Mouse (Mus musculus) cerebellum, postnatal 4 days (tissue): ENCODE data around the gene Pcbp1.
A peak's percentile ranks its signal among the peaks of the same experiment; 100 is the strongest.
"Not testable (repeated sequence)": the region's sequence is repeated elsewhere in the genome, so short reads cannot be mapped to it uniquely, and the experiment has no call there.

Experiments
- DNase-seq, 2 experiments: peaks; one replicate each; pipeline ENCODE4 v3.0.0; 2022; ENCODE audit warnings: low spot score in 2 of 2, mixed read lengths in 1 of 2

Gene Pcbp1

DNA sequence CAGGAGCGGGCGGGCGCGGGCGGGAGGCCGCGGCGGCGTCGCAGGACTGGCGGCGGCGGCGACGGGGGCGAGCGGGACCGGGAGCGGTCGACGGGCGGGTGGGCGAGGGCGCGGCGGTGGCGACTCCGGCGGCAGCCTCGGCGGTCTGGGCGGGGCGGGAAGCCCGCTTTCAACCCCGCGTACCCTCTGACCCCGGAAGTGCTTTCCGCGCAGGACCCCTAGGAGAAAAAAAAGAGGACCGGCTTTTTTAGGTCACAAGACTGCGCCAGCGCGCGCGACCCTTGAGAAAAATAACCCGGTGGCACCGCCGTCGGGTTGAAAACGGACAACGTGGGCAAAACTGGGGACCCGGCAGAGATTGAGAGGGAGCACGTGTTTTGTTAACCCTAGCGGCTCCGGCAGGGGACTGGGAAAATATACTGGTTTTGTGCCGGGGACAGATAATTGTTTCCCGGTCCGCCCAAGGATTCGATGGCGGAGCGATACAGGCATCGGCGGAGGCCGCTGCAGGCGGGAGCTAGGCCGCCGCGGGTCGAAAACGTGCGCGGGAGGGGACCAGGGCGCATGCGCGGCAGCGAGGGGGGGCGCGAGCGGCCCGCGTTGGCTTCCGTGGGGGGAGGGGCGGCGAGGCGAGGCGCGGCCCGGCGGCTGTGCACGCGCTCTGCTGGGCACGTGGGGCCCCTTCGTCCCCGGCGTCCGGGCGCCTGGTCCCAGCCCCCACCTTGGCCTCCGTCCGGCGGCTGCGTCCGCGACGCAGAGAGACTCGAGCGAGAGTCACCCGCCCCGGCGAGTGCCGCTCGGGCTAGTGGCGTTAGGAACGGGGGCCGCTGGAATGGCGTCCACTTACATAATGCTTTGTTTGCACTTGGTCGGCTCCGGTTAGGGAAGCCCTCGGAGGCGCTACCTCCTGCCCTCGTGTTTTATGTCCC lies at the start of gene Pcbp1:
Gene Pcbp1, minus strand, starts transcription at position 290 of the 929 bp plus-strand sequence.
- DNase-seq, result peak; percentile 99 to 100

DNA sequence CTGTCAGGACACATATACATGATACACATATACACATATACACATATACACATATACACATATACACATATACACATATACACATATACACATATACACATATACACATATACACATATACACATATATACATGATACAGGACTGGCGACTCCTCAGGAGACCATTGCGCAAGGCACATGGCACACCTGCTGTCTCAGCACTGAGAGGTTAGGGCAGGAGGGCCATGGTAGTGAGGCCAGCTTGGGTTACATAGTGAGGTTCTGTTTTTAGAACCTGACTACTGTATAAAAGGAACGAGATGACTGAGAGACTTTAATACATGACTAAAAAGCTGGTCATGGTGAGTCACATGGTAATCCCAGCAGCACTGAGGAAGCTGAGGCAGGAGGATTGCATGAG lies 48.4 kb upstream of the Pcbp1 start:
- DNase-seq, result no peak

DNA sequence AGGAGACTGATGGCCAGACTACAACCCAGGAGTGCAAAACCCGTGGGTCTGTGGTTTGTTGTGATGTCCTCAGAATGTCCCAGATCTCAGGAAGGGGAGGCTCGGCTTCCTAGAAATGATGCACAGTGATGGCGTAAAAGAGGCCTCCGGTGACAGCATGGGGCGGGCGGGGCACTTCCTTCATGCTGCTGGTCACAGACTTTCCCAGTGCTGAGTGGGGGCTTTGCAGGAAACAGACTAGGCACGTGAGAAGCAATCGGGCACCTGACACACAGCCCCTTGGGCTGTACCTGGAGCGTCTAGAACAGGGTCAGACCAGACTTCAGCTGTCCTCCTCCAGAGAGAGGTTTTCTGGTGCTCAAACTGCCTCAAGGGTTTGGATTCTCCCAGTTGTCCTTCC lies 44.7 kb upstream of the Pcbp1 start:
- no peak for DNase-seq

DNA sequence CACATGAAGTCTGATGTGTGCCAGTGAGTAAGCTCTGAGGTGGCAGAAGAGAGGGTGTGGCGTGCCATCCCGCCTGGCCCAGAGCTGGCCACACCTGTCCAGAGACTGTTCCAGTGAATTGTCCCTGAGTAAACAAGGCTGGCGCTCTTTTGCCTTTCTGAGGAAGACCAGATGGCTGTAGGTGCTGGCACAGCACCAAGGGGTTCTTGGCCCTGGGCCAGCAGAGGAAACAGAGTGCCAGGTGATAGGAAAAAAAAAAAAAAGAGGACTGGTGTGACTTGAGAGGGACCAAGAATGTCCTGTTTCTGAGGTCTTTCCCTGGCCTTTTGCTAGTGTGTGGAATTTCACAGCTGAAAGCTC lies 43.3 kb upstream of the Pcbp1 start:
- DNase-seq, result peak; percentile 48 to 85

DNA sequence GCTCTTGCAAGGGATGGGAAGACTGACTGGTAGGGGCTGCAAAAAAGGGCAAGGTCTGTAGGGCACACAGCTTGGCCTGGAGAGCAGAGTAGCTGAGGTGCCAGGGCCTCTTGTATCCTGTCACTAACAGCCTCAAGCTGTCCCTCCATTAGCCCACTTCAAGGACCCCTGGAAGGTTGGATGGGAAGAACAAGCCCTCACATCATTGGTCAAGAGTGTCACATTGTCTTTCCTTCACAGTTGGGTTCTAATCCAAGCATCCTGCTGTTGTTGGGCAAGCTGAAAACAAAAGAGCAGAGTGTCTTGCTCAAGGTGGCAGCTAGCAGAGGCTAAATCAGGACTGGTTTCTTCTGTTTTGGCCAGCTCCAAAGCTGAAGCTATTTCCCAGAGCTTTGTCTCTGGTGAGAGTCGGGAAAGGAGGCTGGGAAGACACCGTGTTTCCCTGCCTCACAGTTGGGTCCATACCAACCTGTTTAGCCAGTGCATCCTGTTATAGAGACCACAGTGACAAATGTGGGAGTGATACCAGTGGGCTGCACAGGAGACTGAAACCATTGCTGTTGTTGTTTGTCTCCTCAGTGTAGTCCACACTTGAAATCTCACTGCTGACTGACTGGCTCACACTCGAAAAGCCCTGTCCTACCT lies 42.8 kb upstream of the Pcbp1 start:
- no peak for DNase-seq

DNA sequence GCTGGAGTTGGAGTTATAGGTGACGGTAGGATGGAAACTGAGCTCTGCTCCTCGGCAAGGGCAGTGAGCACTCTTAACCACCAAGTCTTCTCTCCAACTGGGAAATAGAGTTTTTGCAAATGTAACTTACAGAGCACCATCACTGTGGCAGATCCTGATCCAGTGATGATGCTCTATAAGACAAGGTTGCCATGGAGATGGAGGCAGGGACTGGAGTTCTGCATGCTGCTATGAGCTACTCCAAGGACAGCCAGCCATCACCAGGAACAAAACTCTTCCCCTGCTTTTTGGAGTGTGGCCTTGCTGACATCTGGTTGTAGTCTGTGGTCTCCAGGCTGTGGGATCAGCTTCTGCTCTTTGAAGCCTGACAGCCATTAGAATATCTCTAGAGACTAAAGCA lies 39.7 kb upstream of the Pcbp1 start:
- no peak for DNase-seq

DNA sequence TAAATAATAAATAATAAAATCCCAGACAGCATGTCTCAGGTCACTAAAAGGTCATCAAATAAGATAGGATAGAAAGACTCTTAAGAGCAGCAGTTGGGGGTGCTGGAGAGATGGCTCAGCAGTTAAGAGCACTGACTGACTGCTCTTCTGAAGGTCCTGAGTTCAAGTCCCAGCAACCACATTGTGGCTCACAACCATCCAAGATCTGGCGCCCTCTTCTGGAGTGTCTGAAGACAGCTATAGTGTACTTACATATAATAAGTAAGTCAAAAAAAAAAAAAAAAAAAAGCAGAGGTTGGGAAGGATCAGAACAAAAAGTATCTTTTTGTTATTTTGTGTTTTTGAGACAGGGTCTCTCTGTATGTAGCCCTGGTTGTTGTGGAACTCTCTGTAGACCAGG lies 31.1 kb upstream of the Pcbp1 start:
- not testable (repeated sequence) for DNase-seq

DNA sequence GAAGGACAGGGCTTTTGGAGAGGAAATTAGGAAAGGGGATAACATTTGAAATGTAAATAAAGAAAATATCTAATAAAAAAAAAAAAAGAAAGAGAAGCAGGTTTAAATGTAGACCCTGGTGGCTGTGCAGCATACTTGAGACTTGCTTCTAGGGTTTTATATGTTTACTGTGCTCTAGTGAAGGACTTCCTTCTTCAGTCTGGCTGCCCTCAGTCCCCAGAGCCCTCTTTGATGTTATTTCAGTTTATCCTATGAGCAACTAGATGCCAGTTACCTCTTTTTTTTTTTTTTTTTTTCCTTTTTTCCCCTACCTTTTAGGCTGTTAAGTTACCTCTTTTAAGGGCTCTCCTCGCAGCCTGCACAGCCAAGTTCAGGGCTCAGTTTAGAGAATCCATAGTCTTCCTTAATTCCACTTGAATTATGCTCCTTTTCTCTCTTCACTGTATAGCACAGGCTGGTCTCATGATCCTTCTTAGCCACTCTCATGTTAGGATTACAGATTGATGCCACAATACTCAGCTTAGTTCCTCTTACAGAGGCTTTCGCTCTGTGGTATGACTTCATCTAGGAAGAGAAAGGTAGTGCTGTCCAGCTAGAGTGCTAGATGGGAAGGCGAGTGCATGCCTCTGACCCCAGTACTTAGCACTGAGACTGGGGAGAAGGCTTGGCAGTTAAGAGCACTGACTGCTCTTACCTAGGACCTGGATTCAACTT lies 30.4 kb upstream of the Pcbp1 start:
- no peak for DNase-seq

DNA sequence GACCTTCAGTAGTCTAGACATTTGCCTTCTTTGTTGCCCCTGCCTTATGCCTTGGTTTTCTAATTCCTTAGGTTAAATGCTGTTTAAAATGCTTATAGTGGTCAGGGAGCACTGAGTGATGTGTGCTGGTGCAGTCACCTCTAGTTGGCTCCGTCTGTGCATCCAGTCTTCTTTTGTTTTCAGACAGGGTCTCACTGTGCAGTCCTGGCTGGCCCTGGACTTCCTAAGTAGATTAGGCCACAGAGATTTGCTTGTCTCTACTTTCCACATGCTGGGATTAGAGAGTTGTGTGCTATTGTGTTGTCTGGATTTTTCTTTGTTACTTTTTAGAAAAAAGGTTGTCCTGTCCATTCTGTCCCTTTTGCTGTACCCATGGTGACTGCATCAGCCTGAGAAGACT lies 24.5 kb upstream of the Pcbp1 start:
- no peak for DNase-seq

DNA sequence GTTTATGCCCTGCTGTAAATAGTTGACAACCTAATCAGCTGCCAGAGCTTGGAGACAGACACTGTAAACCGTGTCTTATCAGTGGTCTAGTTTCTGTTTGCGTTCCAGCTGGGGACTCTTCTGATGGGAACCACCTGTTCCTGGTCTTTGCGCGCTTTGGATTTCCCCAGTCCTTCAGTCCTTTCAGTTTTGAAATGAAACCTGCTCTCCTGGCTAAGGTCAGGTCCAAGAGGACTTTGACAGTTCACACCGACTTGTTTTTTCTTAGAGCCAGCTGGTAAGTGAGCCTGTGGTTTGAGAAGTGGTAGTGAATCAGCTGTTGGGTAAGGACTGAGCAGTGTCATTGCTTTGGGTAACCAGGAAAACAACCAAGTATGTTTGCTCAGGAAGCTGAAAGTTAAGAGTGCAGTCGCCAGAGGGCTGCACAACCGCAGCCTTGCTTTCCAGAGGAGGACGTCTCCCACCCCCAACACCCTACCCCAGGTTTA lies 21.8 kb upstream of the Pcbp1 start:
- DNase-seq, result no peak

DNA sequence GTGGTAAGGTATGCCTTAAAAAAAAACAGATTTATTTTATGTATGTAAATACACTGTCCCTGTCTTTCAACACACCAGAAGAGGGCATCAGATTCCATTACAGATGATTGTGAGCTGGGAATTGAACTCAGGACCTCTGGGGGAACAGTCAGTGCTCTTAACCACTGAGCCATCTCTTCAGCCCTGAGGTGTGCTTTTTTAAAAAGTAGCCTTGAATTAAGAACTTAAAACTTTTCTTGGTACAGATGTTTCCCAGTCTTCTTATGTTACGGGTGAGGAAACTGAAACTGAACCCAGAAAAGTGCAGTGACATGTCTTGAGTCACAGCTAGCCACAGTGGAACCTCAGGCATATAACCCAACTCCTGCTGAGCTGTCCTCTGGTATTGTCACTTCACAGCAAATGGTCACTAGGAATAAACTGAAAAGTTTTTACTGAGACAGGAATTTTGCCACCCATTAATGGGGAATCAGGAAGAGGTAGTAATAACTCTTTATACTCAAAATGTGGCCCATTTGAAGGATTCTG lies 21.2 kb upstream of the Pcbp1 start:
- no peak for DNase-seq

DNA sequence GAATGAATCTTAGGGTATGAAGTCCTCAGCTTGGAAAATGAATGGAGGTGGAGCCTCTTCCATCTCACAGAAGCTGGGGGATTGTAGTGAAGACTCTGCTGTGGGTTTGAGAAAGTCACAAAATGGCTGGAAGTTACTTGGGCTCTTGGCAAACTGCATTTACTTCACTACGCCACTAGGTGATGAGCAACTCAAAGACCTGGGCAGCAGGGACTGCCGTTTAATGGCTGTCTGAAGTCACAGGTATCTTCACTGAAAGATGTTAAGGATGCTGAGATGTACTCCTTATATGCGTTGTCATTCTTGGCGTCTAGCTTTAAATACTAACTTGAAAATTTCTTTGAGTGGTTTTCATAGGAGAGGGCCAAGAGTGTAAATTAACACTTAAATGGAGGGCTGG lies 19.1 kb upstream of the Pcbp1 start:
- DNase-seq, result peak in 1 of 2 experiments; percentile 6

DNA sequence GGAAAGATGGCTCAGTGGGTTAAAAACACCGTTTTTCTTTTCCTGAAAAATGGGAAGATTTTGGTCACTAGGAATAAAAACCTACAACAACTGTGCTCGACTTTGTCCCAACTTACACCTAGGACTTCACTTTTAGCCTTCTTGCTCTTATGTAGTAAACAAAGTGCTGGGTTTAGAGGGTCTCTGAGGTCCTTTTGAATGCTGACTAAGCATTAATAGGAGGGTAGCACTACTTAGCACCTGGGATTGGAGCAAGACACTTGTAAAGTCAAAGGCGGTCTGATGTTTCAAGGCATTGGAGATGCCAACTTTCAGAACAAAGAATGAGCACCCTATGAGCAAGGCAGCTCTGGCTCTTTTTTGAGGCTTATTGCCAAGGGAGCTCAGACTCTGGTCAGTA lies 17.7 kb upstream of the Pcbp1 start:
- DNase-seq, result no peak

DNA sequence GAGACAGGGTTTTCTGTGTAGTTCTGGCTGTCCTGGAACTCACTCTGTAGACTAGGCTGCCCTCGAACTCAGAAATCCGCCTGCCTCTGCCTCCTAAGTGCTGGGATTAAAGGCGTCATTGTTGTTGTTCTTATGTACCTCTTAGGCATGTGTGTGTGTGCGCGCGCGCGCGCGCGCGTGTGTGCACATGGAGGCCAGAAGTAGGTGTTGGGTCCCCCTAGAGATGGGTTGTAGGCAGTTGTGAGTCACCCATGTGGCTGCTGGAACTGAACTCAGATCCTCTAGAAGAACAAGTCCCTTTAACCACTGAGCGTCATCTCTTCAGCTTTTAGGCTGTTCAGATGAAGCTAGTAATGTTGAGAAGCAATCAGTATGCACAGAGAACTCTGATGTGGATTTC lies 16.9 kb upstream of the Pcbp1 start:
- DNase-seq, result no peak

DNA sequence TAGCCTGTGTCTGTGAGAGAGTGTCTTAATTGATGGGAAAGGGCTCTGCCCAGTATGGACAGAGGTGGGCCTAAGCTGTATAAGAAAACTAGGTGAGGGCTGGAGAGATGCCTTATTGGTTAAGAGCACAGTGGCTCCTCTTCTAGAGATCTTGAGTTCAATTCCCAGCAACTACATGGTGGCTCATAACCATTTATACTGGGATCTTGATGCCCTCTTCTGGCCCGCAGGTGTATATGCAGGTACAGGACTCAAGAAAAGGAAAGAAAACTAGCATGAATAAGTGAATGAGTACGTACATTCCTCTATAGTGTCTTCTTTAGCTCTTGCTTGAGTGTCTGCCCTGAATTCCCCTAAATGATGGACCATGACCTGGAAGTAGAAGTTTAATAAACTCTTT lies 15.5 kb upstream of the Pcbp1 start:
- no peak for DNase-seq

DNA sequence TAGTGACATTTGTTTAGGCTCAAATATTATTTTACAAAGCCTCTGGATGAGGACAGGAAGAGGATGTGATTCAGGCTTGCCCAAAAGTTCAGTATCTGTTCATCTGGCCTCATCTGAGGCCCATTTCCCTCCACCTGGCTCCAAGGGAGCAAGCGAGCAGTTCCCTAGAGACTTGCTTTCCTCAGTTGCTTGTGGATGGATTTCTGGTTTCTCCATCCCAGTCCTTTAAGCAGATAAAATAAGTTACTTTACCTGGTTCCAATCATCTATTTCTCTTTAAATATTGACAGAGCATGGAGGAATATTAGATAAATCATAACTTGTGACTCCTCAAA lies 2.3 kb upstream of the Pcbp1 start:
- DNase-seq, result no peak

DNA sequence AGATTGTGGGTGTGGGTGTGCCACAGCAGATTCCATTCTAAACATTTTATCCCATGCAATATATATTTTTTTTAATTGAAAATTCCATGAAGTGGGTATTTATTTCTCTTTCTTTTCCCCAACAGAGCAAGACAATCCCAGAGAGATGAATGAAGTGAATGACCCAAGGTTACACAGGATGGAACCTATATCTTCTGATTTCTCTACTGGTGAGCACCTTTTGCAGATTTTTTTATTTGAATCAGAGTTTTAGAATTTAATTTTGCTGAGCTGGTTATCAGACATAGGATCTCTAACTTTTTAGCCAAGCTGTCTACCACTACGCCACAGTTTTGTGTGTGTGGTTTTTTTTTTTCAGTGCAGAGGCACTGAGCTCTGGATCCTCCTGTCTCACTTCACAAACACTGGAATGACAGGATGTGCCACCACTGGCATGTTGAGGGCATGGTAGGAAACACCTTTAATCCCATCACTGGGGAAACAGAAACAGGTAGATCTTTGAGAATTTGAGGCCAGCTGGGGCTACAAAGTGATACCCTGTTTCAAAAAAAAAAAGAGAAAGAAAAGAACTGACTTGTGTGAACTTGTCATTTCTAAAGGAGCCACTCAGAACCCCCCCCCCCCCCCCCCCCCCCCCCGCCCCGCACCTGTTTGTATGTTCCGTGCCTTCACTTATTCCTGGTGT lies 1.8 kb upstream of the Pcbp1 start:
- no peak for DNase-seq

DNA sequence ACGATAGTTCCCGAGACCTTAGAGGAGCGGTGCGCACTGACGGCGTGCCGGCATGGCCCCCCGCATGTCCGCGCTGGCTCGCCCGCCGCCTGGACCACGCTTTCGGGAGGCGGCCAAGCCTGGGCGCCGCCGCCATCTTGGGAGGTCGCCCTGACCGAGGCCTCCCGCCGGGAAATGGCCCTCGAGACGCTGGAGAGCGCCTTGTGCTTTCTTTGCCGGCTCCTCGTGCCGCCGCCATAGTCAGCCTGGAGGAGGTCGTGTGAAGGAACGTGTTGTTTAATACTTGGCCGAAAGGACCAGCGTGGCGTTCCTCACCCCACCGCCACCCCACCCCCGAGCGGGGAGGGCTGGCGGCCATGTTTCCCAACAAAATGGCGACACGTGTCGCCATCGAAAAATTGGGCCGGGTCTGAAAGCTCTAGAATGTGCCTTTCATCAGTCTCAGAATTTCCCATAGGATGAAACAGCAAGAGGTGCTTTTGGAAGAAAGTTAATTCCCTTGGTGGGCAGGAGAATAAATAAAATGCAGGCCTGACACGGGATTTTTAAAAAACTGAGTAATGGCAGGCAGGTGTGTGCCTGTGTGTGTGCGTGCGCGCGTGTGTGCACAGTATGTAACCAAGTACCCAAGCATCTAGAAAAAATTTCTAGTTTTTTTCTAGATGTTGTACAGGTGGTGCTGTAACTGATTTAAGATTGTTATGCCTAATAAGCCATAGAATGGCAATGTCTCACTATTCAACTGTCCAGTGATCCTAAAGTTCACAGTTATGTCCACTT lies 1.0 kb upstream of the Pcbp1 start:
- peak; percentile 55 to 87 for DNase-seq

DNA sequence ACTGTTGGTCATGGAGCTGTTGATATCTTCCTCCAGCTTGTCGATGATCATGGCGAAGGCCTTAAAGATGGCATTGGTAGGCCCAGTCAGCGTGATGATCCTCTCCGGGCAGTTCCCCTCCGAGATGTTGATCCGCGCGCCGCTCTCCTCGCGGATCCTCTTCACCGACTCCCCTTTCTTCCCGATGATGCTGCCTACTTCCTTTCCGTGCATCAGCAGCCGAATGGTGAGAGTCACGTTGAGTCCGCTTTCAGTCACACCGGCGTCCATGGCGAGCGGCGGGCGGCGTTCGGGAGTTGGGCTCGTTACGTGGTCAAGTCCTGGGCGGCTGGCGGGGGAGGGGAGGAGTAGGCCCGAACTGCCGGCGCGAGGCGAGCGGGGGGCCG lies 482 bp downstream of the Pcbp1 start:
- DNase-seq, result no peak

DNA sequence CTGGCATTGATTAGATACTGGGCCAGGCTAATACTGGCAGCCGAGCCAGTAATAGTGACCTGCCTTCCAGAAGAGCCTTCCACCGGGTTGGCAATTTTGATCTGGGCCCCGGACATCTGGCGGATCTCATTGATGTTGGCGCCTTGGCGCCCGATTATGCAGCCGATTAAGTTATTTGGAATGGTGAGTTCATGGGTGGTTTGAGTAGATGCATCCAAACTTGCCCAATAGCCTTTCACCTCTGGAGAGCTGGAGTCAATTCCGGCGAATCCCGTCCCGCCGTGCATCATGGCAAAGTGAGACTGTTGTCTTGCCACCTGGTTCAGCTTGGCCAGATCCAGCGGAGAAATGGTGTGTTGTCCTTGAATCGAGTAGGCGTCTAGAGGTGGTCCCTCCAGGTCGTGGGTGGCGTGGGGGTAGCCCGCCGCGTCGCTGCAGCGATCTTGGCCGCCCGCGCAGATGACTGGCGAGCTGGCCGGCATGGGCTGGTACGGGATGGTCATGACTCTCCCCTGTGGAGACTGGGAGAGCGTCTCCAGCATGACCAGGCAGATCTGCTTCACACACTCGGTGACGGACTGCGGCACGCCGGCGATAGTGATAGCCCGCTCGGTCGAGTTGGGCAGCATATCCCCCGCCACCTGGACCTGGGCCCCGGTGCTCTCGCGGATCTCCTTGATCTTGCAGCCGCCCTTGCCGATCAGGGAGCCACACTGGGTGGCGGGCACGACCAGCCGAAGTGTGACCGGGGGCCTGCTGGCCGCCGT lies 1.1 kb downstream of the Pcbp1 start:
- DNase-seq, result peak; percentile 24 to 47
